Mouse (Mus musculus) ES-E14 (cell line): ENCODE measurements around the gene Caskin1.

Experiments used
- MAFK ChIP-seq: IDR thresholded peaks from 2 replicates; pipeline ENCODE4 v1.6.1; 2014; ENCODE audit warnings: mild to moderate bottlenecking, low read depth, low read length, inconsistent platforms; ENCODE audit not compliant: insufficient read depth
- ZNF384 ChIP-seq: IDR thresholded peaks from 2 replicates; pipeline ENCODE4 v1.6.1; 2012; ENCODE audit warnings: low read depth, low read length, inconsistent platforms

DNA sequence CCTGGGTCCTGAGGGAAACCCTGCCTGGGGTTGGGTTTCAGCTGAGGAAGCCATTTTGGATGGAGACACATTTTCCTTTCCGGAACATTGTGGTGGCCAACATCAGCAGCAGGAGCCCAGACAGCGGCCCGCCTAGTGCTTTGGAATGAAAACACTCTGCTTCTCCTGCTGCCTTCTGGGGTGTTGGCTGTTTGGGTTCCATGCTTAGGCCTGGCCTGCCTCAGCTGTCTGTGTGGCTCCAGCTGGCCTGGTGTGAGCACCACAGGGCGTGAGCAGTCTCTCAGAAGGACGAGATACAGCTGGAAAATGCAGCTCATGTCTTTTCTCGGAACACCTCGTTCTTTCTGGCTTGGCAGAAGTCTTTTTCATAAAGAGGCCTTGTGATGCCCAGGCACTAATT, 68.7 kb downstream of the Caskin1 start:
- no peak for TF ChIP-seq ZNF384
- no peak for TF ChIP-seq MAFK
